Mouse (Mus musculus) left cerebral cortex, postnatal 14 days (tissue): ENCODE results near the gene Tm9sf1. TPM values are rescaled to one million over a fixed set of nuclear protein-coding genes. Genes with fewer than 3 reads are reported as not detected.

ENCODE experiments used
- DNase-seq, 2 experiments: peaks; one replicate each; pipeline ENCODE4 v3.0.0; 2021 to 2022; ENCODE audit warnings: low spot score in 2 of 2, mixed read lengths in 1 of 2
- intact Hi-C: fragments of 180-260 bp; cut with DNase I; formaldehyde crosslinking; loops from one replicate; pipeline ENCODE4 v1.15.1; 2025
- total RNA-seq, 2 experiments: library from RNA; stranded (reverse); gene quantifications; 2 replicates each; pipeline ENCODE4 v1.2.3; 2021

Tm9sf1 gene
- total RNA-seq, 2 experiments from 2014 or later, result 42.1 to 42.2 TPM

- DNase-seq, result no peak
- intact Hi-C loops, result no loop called here
Measured at GRCm38 (mm10) chr14:55598521-55599390, 44.9 kb downstream of the Tm9sf1 start.

GRCm38 (mm10) chr14:55596036-55596690 lies 47.4 kb downstream of the Tm9sf1 start:
- intact Hi-C loops, result no loop called here
- peak in 1 of 2 experiments; percentile 74 for DNase-seq

GRCm38 (mm10) chr14:55592226-55592625 lies 51.4 kb downstream of the Tm9sf1 start:
- DNase-seq, result no peak
- intact Hi-C loops, result no loop called here

GRCm38 (mm10) chr14:55591331-55591891 lies 52.2 kb downstream of the Tm9sf1 start, which contains the start of gene Rnf31:
Gene Rnf31 (plus strand): TSS chr14:55591708.
- DNase-seq, result peak; percentile 95
- intact Hi-C loops, result no loop called here

- intact Hi-C loops, result no loop called here
- peak; percentile 91 to 95 for DNase-seq
Measured at GRCm38 (mm10) chr14:55590748-55591330, 52.8 kb downstream of the Tm9sf1 start, which contains the start of gene Psme2. Gene Psme2 (minus strand): TSS chr14:55591113.

- DNase-seq, result no peak
- intact Hi-C loops, result no loop called here
Measured at GRCm38 (mm10) chr14:55589771-55590448, 53.7 kb downstream of the Tm9sf1 start.

GRCm38 (mm10) chr14:55589271-55589670 lies 54.3 kb downstream of the Tm9sf1 start:
- intact Hi-C loops, result no loop called here
- DNase-seq, result no peak

GRCm38 (mm10) chr14:55586149-55586548 lies 57.5 kb downstream of the Tm9sf1 start:
- no peak for DNase-seq
- intact Hi-C loops, result no loop called here

Other genes with a start within 250 kb of the Tm9sf1 start
- 10 to 100 TPM; 11.7 to 16.0 TPM for gene Dhrs4, start 165.0 kb downstream of the Tm9sf1 start, total RNA-seq
- 10 to 100 TPM; 53.5 to 70.2 TPM for gene Carmil3, start 153.2 kb downstream of the Tm9sf1 start, total RNA-seq
- gene Cpne6, start 133.4 kb downstream of the Tm9sf1 start, total RNA-seq, result 100 to 1,000 TPM; 184 to 205 TPM
- gene Nrl, start 118.8 kb downstream of the Tm9sf1 start, total RNA-seq, result under 1 TPM; 0.33 to 0.61 TPM
- gene Pck2, start 103.5 kb downstream of the Tm9sf1 start, total RNA-seq, result 10 to 100 TPM; 18.6 to 19.5 TPM
- gene Dcaf11, start 83.8 kb downstream of the Tm9sf1 start, total RNA-seq, result 10 to 100 TPM; 75.3 to 78.4 TPM
- gene A730061H03Rik, start 83.4 kb downstream of the Tm9sf1 start, total RNA-seq, result not detected
- not detected for gene Fitm1, start 68.2 kb downstream of the Tm9sf1 start, total RNA-seq
- gene Psme1, start 65.7 kb downstream of the Tm9sf1 start, total RNA-seq, result 10 to 100 TPM; 44.9 to 56.5 TPM
- 10 to 100 TPM; 38.7 to 45.5 TPM for gene Emc9, start 58.5 kb downstream of the Tm9sf1 start, total RNA-seq
- gene Psme2, start 52.7 kb downstream of the Tm9sf1 start, total RNA-seq, result 10 to 100 TPM; 48.1 to 49.0 TPM
- 10 to 100 TPM; 26.0 to 29.5 TPM for gene Rnf31, start 52.1 kb downstream of the Tm9sf1 start, total RNA-seq
- 1 to 10 TPM; 8.0 to 8.4 TPM for gene Irf9, start 40.2 kb downstream of the Tm9sf1 start, total RNA-seq
- 1 to 10 TPM; 2.1 to 3.4 TPM for gene Rec8, start 25.8 kb downstream of the Tm9sf1 start, total RNA-seq
- 100 to 1,000 TPM; 123 to 171 TPM for gene Ipo4, start 7.8 kb downstream of the Tm9sf1 start, total RNA-seq
- gene Gm49378, start 5.9 kb downstream of the Tm9sf1 start, total RNA-seq, result 1 to 10 TPM; 4.8 to 8.1 TPM
- under 1 TPM; 0.74 to 0.92 TPM for gene Tssk4, start 6.4 kb upstream of the Tm9sf1 start, total RNA-seq
- gene Mdp1, start 16.7 kb upstream of the Tm9sf1 start, total RNA-seq, result 10 to 100 TPM; 37.8 to 42.6 TPM
- 10 to 100 TPM; 22.7 to 24.6 TPM for gene Gmpr2, start 28.1 kb upstream of the Tm9sf1 start, total RNA-seq
- 100 to 1,000 TPM; 305 to 339 TPM for gene Nedd8, start 28.3 kb upstream of the Tm9sf1 start, total RNA-seq
- 10 to 100 TPM; 14.8 to 16.0 TPM for gene Tinf2, start 38.0 kb upstream of the Tm9sf1 start, total RNA-seq
- gene Tgm1, start 70.1 kb upstream of the Tm9sf1 start, total RNA-seq, result under 1 TPM in 1 of 2 experiments, not detected in 1; 0.25 TPM
- gene Rabggta, start 78.5 kb upstream of the Tm9sf1 start, total RNA-seq, result 10 to 100 TPM; 44.2 to 45.4 TPM
- gene Dhrs1, start 101.9 kb upstream of the Tm9sf1 start, total RNA-seq, result 100 to 1,000 TPM in 1 of 2 experiments, 10 to 100 TPM in 1; 99.8 to 104 TPM
- 10 to 100 TPM; 13.4 to 13.9 TPM for gene Nop9, start 101.9 kb upstream of the Tm9sf1 start, total RNA-seq
- gene Cideb, start 114.7 kb upstream of the Tm9sf1 start, total RNA-seq, result under 1 TPM; 0.68 to 0.93 TPM
- under 1 TPM; 0.22 to 0.42 TPM for gene Ltb4r2, start 117.6 kb upstream of the Tm9sf1 start, total RNA-seq
- gene Ltb4r1, start 122.2 kb upstream of the Tm9sf1 start, total RNA-seq, result under 1 TPM; 0.24 to 0.40 TPM
- gene Adcy4, start 140.3 kb upstream of the Tm9sf1 start, total RNA-seq, result 1 to 10 TPM; 5.1 to 6.6 TPM
- 1 to 10 TPM in 1 of 2 experiments, under 1 TPM in 1; 0.83 to 1.0 TPM for gene Ripk3, start 145.1 kb upstream of the Tm9sf1 start, total RNA-seq
- 1 to 10 TPM; 3.0 to 4.0 TPM for gene Nfatc4, start 179.3 kb upstream of the Tm9sf1 start, total RNA-seq
- 1 to 10 TPM; 8.8 to 9.7 TPM for gene Nynrin, start 210.2 kb upstream of the Tm9sf1 start, total RNA-seq
- gene Cbln3, start 240.6 kb upstream of the Tm9sf1 start, total RNA-seq, result 1 to 10 TPM in 1 of 2 experiments, under 1 TPM in 1; 0.23 to 1.1 TPM
- gene Khnyn, start 241.1 kb upstream of the Tm9sf1 start, total RNA-seq, result 10 to 100 TPM; 10.4 to 10.8 TPM